Mouse (Mus musculus) yolk sac, embryonic 10.5 days (tissue): ENCODE results near the gene Wnk4.

ENCODE experiments used
- DNase-seq: peaks from one replicate; pipeline ENCODE4 v3.0.0-alpha.2; 2017; ENCODE audit warnings: low spot score

The Wnk4 gene

GRCm38 (mm10) chr11:101276319-101277070, 16.1 kb downstream of the Wnk4 start:
- DNase-seq, result no peak

DNA sequence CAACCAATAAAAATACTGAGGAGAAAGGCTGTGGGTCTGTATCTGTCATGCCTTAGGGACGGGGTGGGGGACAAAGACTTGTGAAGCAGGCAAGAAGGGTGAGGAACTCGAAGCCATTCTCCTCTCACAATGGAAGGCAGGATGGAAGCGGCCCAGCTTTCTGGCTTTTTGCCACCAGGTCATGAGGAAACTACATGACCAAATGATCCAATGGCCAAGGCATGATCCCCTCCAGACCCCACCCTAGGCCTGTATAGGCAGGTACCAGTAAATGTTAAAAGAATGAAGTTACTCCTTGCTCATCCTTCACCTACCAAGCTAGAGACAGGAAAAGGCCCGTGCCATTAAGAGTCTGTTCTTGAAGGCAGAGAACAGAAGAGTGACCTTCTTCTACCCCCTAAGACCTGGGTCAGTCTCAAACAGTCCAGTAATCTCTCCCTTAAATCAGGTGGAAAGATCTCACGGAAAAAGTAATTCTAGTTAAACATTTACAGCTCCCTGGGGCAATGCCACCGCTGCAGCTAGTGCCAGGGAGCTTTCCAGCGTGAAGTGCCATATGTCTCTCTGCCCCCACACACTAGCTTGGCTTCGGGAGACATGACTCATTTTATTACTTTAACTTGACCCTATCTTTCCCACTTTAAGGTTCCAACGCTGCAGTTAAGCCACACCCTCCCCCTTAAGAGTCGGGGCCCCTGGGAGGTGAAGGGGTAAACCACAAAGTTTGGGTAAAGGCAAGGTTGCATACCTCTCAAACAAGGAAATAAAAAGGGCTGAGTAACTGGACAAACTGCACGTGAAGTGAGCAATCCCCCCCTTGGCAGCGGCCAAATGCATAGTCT, 17.2 kb downstream of the Wnk4 start:
- DNase-seq, result no peak

DNA sequence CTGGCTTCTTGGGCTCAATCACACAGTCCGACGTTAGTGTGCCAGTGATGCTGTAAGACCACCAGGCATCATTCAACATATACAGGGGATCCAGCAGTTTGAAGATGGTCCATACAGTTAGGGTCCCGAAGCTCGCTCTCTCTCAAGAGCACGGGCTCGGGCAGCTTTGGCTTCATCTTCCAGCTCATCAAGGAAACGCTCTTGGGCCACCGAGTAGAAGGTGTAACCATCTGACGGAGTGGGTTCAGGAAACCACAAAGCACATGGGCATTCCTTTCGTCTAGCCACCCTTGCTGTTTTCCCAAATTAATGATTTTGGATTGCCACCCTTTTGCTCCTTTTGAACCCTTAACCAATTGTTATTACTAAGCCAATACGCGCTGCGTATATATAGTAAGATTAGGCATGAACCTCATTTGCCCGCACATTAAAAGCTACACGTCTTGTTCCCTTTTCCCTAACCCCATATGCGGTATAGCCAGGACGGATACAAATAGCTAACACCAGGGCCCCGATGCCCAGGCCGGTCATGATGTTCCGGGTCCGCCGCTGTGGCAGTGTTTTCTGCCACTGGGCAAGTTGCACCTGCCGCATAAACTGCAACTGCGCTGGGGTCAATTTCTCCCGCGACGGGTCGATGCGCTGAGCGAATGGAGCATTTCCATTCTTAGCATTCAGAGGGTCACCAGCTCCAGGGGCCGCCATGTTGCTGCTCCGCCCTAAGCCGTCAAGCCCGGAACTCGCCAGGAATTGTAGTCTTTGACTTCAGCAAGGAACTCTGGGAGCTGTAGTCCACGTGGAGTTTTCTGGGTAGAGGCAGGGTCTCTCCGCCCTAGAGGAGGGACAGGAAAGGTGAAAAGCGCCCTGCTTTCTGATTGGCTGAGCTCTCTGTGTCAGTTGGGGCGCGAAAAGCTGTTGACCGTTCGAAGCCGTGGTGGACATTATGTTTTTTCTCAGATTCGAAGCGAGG, 18.1 kb downstream of the Wnk4 start, which contains the start of the genes Cntd1 and Coa3:
Gene Cntd1 (plus strand): TSS at position 790 of the 970 bp plus-strand sequence.
Gene Coa3 (minus strand): TSS at position 892 of the 970 bp plus-strand sequence.
- DNase-seq, result peak; percentile 92

- DNase-seq, result no peak
These were observed 18.8 kb downstream of the Wnk4 start for GRCm38 (mm10) chr11:101279193-101279569.

- no peak for DNase-seq
These were observed 20.5 kb downstream of the Wnk4 start for GRCm38 (mm10) chr11:101280837-101281236.

GRCm38 (mm10) chr11:101282896-101283295, 22.5 kb downstream of the Wnk4 start:
- no peak for DNase-seq

GRCm38 (mm10) chr11:101283805-101284204, 23.4 kb downstream of the Wnk4 start:
- DNase-seq, result no peak

DNA sequence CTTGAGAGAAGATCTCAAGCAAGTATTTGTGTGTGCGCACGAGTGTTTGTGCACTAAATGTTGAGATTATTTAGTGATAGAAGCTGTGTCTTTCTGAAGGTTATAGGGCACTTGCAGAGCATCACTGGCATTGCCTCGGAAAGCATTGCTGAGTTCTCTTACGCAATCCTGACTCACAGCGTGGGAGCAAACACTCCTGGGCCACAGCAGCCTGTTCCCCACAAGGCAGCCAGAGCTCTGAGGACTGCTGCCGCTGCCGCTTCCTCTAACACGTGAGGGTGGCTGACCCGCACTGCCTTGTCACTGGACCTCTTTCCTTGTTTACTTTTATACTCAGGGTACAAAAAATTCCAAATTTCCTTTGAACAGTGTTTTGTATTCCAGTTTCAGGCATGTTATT, 26.9 kb downstream of the Wnk4 start:
- DNase-seq, result no peak

GRCm38 (mm10) chr11:101291231-101291630, 30.9 kb downstream of the Wnk4 start:
- DNase-seq, result no peak

GRCm38 (mm10) chr11:101295191-101295590, 34.8 kb downstream of the Wnk4 start:
- no peak for DNase-seq

DNA sequence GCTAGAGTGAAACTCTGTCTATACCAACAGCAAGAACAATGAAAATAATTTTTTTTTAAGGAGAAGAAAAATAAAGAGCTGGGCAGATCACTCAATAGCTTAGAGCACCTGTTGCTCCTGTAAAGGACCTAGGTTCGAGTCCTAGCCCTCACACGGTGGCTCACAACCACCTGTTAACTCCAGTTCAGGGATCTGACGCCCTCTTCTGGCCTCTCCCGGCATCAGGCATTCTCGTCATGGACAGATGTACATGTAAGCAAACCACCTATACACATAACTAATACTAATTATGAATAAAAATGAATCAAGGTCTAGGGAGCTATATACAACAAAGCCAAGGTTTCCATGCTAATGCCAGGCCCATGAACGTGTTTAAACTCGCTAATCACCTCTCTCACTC, 40.5 kb downstream of the Wnk4 start:
- no peak for DNase-seq

DNA sequence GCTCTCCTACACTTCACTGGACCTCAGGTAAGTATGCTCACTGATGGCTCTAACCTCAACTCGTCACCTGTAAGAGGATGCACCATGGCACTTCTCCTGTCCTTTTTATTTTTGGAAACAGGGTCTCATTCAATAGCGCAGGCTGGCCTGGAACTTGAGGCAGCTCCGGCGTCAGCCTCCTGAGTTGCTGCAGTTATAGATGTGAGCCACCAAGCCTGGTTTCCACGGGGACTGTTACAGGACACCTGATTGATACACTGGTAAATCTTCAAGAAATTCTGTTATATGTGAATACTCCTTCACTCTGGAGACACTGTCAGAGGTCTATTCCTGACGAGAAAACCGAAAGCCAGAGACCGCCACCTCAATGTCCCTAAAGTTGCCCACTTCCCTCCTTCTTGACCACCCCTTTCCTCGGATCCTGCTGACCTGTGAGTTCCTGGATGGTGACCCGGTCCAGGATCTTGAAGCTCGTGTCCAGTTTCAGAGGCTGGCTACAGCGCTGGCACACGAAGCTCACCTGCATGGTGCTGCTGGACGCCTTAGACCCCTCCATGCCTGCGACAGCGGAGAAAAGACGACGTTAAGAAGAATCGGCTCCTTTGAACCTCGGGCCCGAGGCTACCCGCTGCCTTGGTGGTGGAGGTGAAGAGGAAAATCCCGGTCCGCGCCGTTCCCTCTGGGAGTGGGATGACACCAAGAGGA, 41.1 kb downstream of the Wnk4 start:
- DNase-seq, result no peak

- peak; percentile 92 for DNase-seq
These were observed 41.8 kb downstream of the Wnk4 start, which contains the start of gene Becn1 for GRCm38 (mm10) chr11:101302004-101302798. Gene Becn1 (minus strand): TSS chr11:101302286.

GRCm38 (mm10) chr11:101307744-101308143, 47.4 kb downstream of the Wnk4 start:
- peak; percentile 28 for DNase-seq

DNA sequence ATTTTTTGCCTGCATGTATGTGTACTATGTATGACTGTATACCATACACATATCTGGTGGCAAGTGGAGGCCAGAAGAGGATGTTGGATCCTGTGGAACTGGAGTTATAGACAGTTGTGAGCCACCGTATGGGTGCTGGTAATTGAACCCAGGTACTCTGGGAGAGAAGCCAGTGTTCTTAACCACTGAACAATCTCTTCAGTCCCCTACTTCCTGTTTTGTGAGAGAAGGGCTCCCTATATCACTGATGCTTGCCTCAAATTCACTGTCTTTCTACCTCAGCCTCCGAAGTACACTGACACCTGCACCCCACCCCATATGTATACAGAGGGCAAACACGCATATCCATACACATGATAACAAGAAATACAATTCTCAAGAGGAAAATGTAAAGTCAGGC, 50.7 kb downstream of the Wnk4 start:
- DNase-seq, result no peak

- no peak for DNase-seq
These were observed 51.8 kb downstream of the Wnk4 start for GRCm38 (mm10) chr11:101312150-101312549.

GRCm38 (mm10) chr11:101314567-101314966, 54.2 kb downstream of the Wnk4 start:
- no peak for DNase-seq

- DNase-seq, result no peak
These were observed 54.8 kb downstream of the Wnk4 start for GRCm38 (mm10) chr11:101315082-101315650.

- DNase-seq, result peak; percentile 95
These were observed 55.5 kb downstream of the Wnk4 start, which contains the start of gene Psme3 for GRCm38 (mm10) chr11:101315665-101316500. Gene Psme3 (plus strand): TSS chr11:101316213.
